ENCODE assay signal across 18 mouse cellular contexts in genomic region chr12:25407301-25407700, GRCm38 (mm10).
"Had no signal": no experiment of that assay in that cellular context is flagged by ENCODE, and none has a peak within 500 bp of the region (broad histone marks: within the 10 kb centered on the region; RNA-seq: fewer than 3 reads in every experiment).

No protein-coding gene starts in this region.

- H3K4me2 ChIP-seq: liver, embryonic 12.5 days; lung, embryonic 14.5 days; midbrain, embryonic 12.5 days; neural tube, embryonic 13.5 days; neural tube, embryonic 15.5 days; stomach, embryonic 15.5 days had no signal

- H3K27ac ChIP-seq: liver, embryonic 12.5 days; liver, embryonic 14.5 days; midbrain, embryonic 10.5 days; midbrain, embryonic 12.5 days; neural tube, embryonic 13.5 days; neural tube, embryonic 15.5 days; stomach, embryonic 15.5 days; stomach, postnatal 0 days had no signal

- H3K36me3 ChIP-seq: liver, embryonic 12.5 days; midbrain, embryonic 10.5 days; midbrain, embryonic 12.5 days; neural tube, embryonic 13.5 days; neural tube, embryonic 15.5 days; stomach, embryonic 15.5 days had no signal

- DNase-seq: lung, embryonic 14.5 days; midbrain, embryonic 14.5 days; retina, postnatal 1 day; right cerebral cortex, adult 18-20 months; right cerebral cortex, postnatal 25 days; thymus, adult 2 months; thymus, postnatal 25 days; thymus, postnatal 4 days had no signal

- H3K9me3 ChIP-seq: liver, embryonic 12.5 days; midbrain, embryonic 10.5 days; neural tube, embryonic 15.5 days; stomach, embryonic 15.5 days had no signal

- H3K4me1 ChIP-seq: liver, embryonic 12.5 days; midbrain, embryonic 10.5 days; midbrain, embryonic 12.5 days; neural tube, embryonic 13.5 days; neural tube, embryonic 15.5 days; stomach, embryonic 15.5 days had no signal

- H3K4me3 ChIP-seq: liver, embryonic 12.5 days; midbrain, embryonic 10.5 days; midbrain, embryonic 12.5 days; myocyte; neural tube, embryonic 13.5 days; neural tube, embryonic 15.5 days; stomach, embryonic 15.5 days had no signal

- H3K27me3 ChIP-seq: liver, embryonic 12.5 days; midbrain, embryonic 12.5 days; neural tube, embryonic 13.5 days; neural tube, embryonic 15.5 days; stomach, embryonic 15.5 days had no signal

- ATAC-seq: liver, embryonic 12.5 days; midbrain, embryonic 16.5 days had no signal

- H3K9ac ChIP-seq: liver, embryonic 12.5 days; liver, embryonic 14.5 days; lung, embryonic 14.5 days; midbrain, embryonic 12.5 days; neural tube, embryonic 13.5 days; neural tube, embryonic 15.5 days; stomach, embryonic 15.5 days had no signal
